Mouse (Mus musculus): ENCODE results near the gene Dvl2. TPM values are rescaled to one million over a fixed set of nuclear protein-coding genes. Genes with fewer than 3 reads are reported as not detected.

Gene Dvl2
- polyA plus RNA-seq (2015; fragmentation: Nextera tagmentation; extraction: Ambion mirVana) = 11.2 and 11.8 TPM in 2 replicates

GRCm38 (mm10) chr11:70000396-70000898 lies at the start of gene Dvl2:
Dvl2 (plus strand) TSS chr11:70000595.

GRCm38 (mm10) chr11:69964650-69965270 lies 35.6 kb upstream of the Dvl2 start, which contains the start of gene Cldn7:
Cldn7 (plus strand) TSS chr11:69964779.

GRCm38 (mm10) chr11:69981141-69981762 lies 19.1 kb upstream of the Dvl2 start, which contains the start of gene Ctdnep1:
Ctdnep1 (plus strand) TSS chr11:69981156.

GRCm38 (mm10) chr11:69982225-69982624 lies 18.2 kb upstream of the Dvl2 start, which contains the start of gene Elp5:
Elp5 (minus strand) TSS chr11:69982517.

GRCm38 (mm10) chr11:69990850-69991691 lies 9.3 kb upstream of the Dvl2 start, which contains the start of gene Gabarap:
Gabarap (plus strand) TSS chr11:69991143.

GRCm38 (mm10) chr11:69995391-69995960 lies 4.9 kb upstream of the Dvl2 start, which contains the start of gene Phf23:
Phf23 (plus strand) TSS chr11:69995777.

GRCm38 (mm10) chr11:70014880-70015558 lies 14.6 kb downstream of the Dvl2 start, which contains the start of gene Acadvl:
Acadvl (minus strand) TSS chr11:70015411.

GRCm38 (mm10) chr11:70016669-70017068 lies 16.3 kb downstream of the Dvl2 start, which contains the start of gene Dlg4:
Dlg4 (plus strand) TSS chr11:70016942.

GRCm38 (mm10) chr11:70053898-70054570 lies 53.6 kb downstream of the Dvl2 start, which contains the start of gene Asgr1:
Asgr1 (plus strand) TSS chr11:70054085.

MicroRNAs encoded within 50 kb of the gene (microRNA counts, 519-probe panel; counts per million panel counts)
- microRNA mmu-miR-324-3p (296 counts per million, percentile 58 among the panel's probes with 10 or more counts), microRNA mmu-miR-324-5p (3,504 counts per million, percentile 75 among the panel's probes with 10 or more counts)

Small RNA genes within 50 kb of the gene (microRNA-seq; reads per million reads assigned to microRNA genes)
- gene Gm44349 = 0 reads per million in 2 experiments
- 1,124 to 1,444 reads per million in 2 experiments for gene Mir324

Other genes starting within 250 kb of the Dvl2 start
- 9.3 and 10.3 TPM in 2 replicates for gene Polr2a, start 242.0 kb upstream of the Dvl2 start, polyA plus RNA-seq (2015; fragmentation: Nextera tagmentation; extraction: Ambion mirVana)
- not detected in 2 replicates for gene Slc35g3, start 238.6 kb upstream of the Dvl2 start, polyA plus RNA-seq (2015; fragmentation: Nextera tagmentation; extraction: Ambion mirVana)
- 2.5 and 2.9 TPM in 2 replicates for gene Zbtb4, start 234.7 kb upstream of the Dvl2 start, polyA plus RNA-seq (2015; fragmentation: Nextera tagmentation; extraction: Ambion mirVana)
- 79.0 and 95.8 TPM in 2 replicates for gene Chrnb1, start 204.7 kb upstream of the Dvl2 start, polyA plus RNA-seq (2015; fragmentation: Nextera tagmentation; extraction: Ambion mirVana)
- 1.5 and 2.2 TPM in 2 replicates for gene Fgf11, start 198.7 kb upstream of the Dvl2 start, polyA plus RNA-seq (2015; fragmentation: Nextera tagmentation; extraction: Ambion mirVana)
- gene Tmem102, start 195.0 kb upstream of the Dvl2 start, polyA plus RNA-seq (2015; fragmentation: Nextera tagmentation; extraction: Ambion mirVana) = 0.31 and 0.45 TPM in 2 replicates
- not detected in 2 replicates for gene Gm39566, start 185.3 kb upstream of the Dvl2 start, polyA plus RNA-seq (2015; fragmentation: Nextera tagmentation; extraction: Ambion mirVana)
- not detected in 2 replicates for gene Spem2, start 182.1 kb upstream of the Dvl2 start, polyA plus RNA-seq (2015; fragmentation: Nextera tagmentation; extraction: Ambion mirVana)
- gene Spem1, start 178.4 kb upstream of the Dvl2 start, polyA plus RNA-seq (2015; fragmentation: Nextera tagmentation; extraction: Ambion mirVana) = not detected in 2 replicates
- gene Nlgn2, start 162.8 kb upstream of the Dvl2 start, polyA plus RNA-seq (2015; fragmentation: Nextera tagmentation; extraction: Ambion mirVana) = 2.1 TPM in 2 replicates
- gene Tmem256, start 162.1 kb upstream of the Dvl2 start, polyA plus RNA-seq (2015; fragmentation: Nextera tagmentation; extraction: Ambion mirVana) = 242 and 272 TPM in 2 replicates
- gene Plscr3, start 154.2 kb upstream of the Dvl2 start, polyA plus RNA-seq (2015; fragmentation: Nextera tagmentation; extraction: Ambion mirVana) = 36.6 and 44.6 TPM in 2 replicates
- gene Tnk1, start 141.9 kb upstream of the Dvl2 start, polyA plus RNA-seq (2015; fragmentation: Nextera tagmentation; extraction: Ambion mirVana) = 0.09 and 0.46 TPM in 2 replicates
- not detected in 2 replicates for gene Tmem95, start 122.6 kb upstream of the Dvl2 start, polyA plus RNA-seq (2015; fragmentation: Nextera tagmentation; extraction: Ambion mirVana)
- gene Kctd11, start 119.2 kb upstream of the Dvl2 start, polyA plus RNA-seq (2015; fragmentation: Nextera tagmentation; extraction: Ambion mirVana) = 2.6 and 3.6 TPM in 2 replicates
- gene Acap1, start 105.1 kb upstream of the Dvl2 start, polyA plus RNA-seq (2015; fragmentation: Nextera tagmentation; extraction: Ambion mirVana) = 0.34 and 0.46 TPM in 2 replicates
- 1.8 and 2.4 TPM in 2 replicates for gene 2810408A11Rik, start 99.6 kb upstream of the Dvl2 start, polyA plus RNA-seq (2015; fragmentation: Nextera tagmentation; extraction: Ambion mirVana)
- gene Neurl4, start 99.5 kb upstream of the Dvl2 start, polyA plus RNA-seq (2015; fragmentation: Nextera tagmentation; extraction: Ambion mirVana) = 3.0 and 3.3 TPM in 2 replicates
- gene Gps2, start 86.7 kb upstream of the Dvl2 start, polyA plus RNA-seq (2015; fragmentation: Nextera tagmentation; extraction: Ambion mirVana) = 41.9 and 42.1 TPM in 2 replicates
- gene Eif5a, start 78.6 kb upstream of the Dvl2 start, polyA plus RNA-seq (2015; fragmentation: Nextera tagmentation; extraction: Ambion mirVana) = 952 and 1,117 TPM in 2 replicates
- gene Ybx2, start 64.8 kb upstream of the Dvl2 start, polyA plus RNA-seq (2015; fragmentation: Nextera tagmentation; extraction: Ambion mirVana) = 0.78 and 0.85 TPM in 2 replicates
- gene Slc2a4, start 52.4 kb upstream of the Dvl2 start, polyA plus RNA-seq (2015; fragmentation: Nextera tagmentation; extraction: Ambion mirVana) = 128 and 138 TPM in 2 replicates
- 0.23 and 0.57 TPM in 2 replicates for gene Cldn7, start 35.8 kb upstream of the Dvl2 start, polyA plus RNA-seq (2015; fragmentation: Nextera tagmentation; extraction: Ambion mirVana)
- 42.1 and 46.1 TPM in 2 replicates for gene Ctdnep1, start 19.4 kb upstream of the Dvl2 start, polyA plus RNA-seq (2015; fragmentation: Nextera tagmentation; extraction: Ambion mirVana)
- 86.0 and 92.4 TPM in 2 replicates for gene Elp5, start 18.1 kb upstream of the Dvl2 start, polyA plus RNA-seq (2015; fragmentation: Nextera tagmentation; extraction: Ambion mirVana)
- 320 and 389 TPM in 2 replicates for gene Gabarap, start 9.5 kb upstream of the Dvl2 start, polyA plus RNA-seq (2015; fragmentation: Nextera tagmentation; extraction: Ambion mirVana)
- 31.1 and 33.7 TPM in 2 replicates for gene Phf23, start 4.8 kb upstream of the Dvl2 start, polyA plus RNA-seq (2015; fragmentation: Nextera tagmentation; extraction: Ambion mirVana)
- 311 and 331 TPM in 2 replicates for gene Acadvl, start 14.8 kb downstream of the Dvl2 start, polyA plus RNA-seq (2015; fragmentation: Nextera tagmentation; extraction: Ambion mirVana)
- gene Dlg4, start 16.3 kb downstream of the Dvl2 start, polyA plus RNA-seq (2015; fragmentation: Nextera tagmentation; extraction: Ambion mirVana) = 3.3 and 5.3 TPM in 2 replicates
- gene Asgr1, start 53.5 kb downstream of the Dvl2 start, polyA plus RNA-seq (2015; fragmentation: Nextera tagmentation; extraction: Ambion mirVana) = 0.13 and 0.21 TPM in 2 replicates
- 0.23 and 0.68 TPM in 2 replicates for gene Asgr2, start 92.0 kb downstream of the Dvl2 start, polyA plus RNA-seq (2015; fragmentation: Nextera tagmentation; extraction: Ambion mirVana)
- 8.2 and 9.7 TPM in 2 replicates for gene Mgl2, start 129.7 kb downstream of the Dvl2 start, polyA plus RNA-seq (2015; fragmentation: Nextera tagmentation; extraction: Ambion mirVana)
- 4.7 and 11.4 TPM in 2 replicates for gene Clec10a, start 155.6 kb downstream of the Dvl2 start, polyA plus RNA-seq (2015; fragmentation: Nextera tagmentation; extraction: Ambion mirVana)
- 0.37 and 0.59 TPM in 2 replicates for gene Slc16a11, start 212.2 kb downstream of the Dvl2 start, polyA plus RNA-seq (2015; fragmentation: Nextera tagmentation; extraction: Ambion mirVana)
- 1.3 and 2.4 TPM in 2 replicates for gene Slc16a13, start 220.5 kb downstream of the Dvl2 start, polyA plus RNA-seq (2015; fragmentation: Nextera tagmentation; extraction: Ambion mirVana)
- 6.5 and 8.3 TPM in 2 replicates for gene Bcl6b, start 229.2 kb downstream of the Dvl2 start, polyA plus RNA-seq (2015; fragmentation: Nextera tagmentation; extraction: Ambion mirVana)
- gene 0610010K14Rik, start 237.3 kb downstream of the Dvl2 start, polyA plus RNA-seq (2015; fragmentation: Nextera tagmentation; extraction: Ambion mirVana) = 70.9 and 85.5 TPM in 2 replicates
- 6.0 and 7.6 TPM in 2 replicates for gene Gm21988, start 239.2 kb downstream of the Dvl2 start, polyA plus RNA-seq (2015; fragmentation: Nextera tagmentation; extraction: Ambion mirVana)
- gene Rnasek, start 239.2 kb downstream of the Dvl2 start, polyA plus RNA-seq (2015; fragmentation: Nextera tagmentation; extraction: Ambion mirVana) = 228 and 235 TPM in 2 replicates